Mouse (Mus musculus) intestine, embryonic 14.5 days (tissue): Measurements from ENCODE around the gene Stxbp6. TPM values are rescaled to one million over a fixed set of nuclear protein-coding genes. Genes with fewer than 3 reads are reported as not detected.

Experiments
- ATAC-seq: fragments of 200-750 bp; cut with Nextera tagmentation; replicated peaks from 2 replicates; pipeline ENCODE4 v1.8.0; 2017; ENCODE audit warnings: low read depth, moderate number of reproducible peaks, moderate TSS enrichment, moderate library complexity; ENCODE audit not compliant: low FRiP score, low TSS enrichment
- DNase-seq: peaks from one replicate; pipeline ENCODE4 v3.0.0-alpha.2; 2018; ENCODE audit warnings: low spot score
- H3K27ac ChIP-seq: fragments of 300-500 bp; sonication (generic); 2 replicates; pipeline ENCODE4 v1.5.1; 2014; ENCODE audit warnings: low read depth, mild to moderate bottlenecking, control low read depth
- H3K27me3 ChIP-seq: fragments of 300-500 bp; sonication (generic); replicated peaks from 2 replicates; pipeline ENCODE4 v1.6.1; 2014; ENCODE audit warnings: low read length, control low read depth; ENCODE audit not compliant: control insufficient read depth, insufficient read depth
- H3K36me3 ChIP-seq: fragments of 300-500 bp; sonication (generic); 2 replicates; pipeline ENCODE4 v1.6.1; 2014; ENCODE audit warnings: low read length, control low read depth; ENCODE audit not compliant: control insufficient read depth, insufficient read depth
- H3K4me1 ChIP-seq: fragments of 300-500 bp; sonication (generic); replicated peaks from 2 replicates; pipeline ENCODE4 v1.6.1; 2014; ENCODE audit warnings: low read length, control low read depth, mixed read lengths; ENCODE audit not compliant: control insufficient read depth, insufficient read depth
- H3K4me2 ChIP-seq: fragments of 300-500 bp; sonication (generic); 2 replicates; pipeline ENCODE4 v1.6.1; 2014; ENCODE audit warnings: low read length
- H3K4me3 ChIP-seq: fragments of 300-500 bp; sonication (generic); 2 replicates; pipeline ENCODE4 v1.5.1; 2014; ENCODE audit warnings: low read depth, low read length, control low read depth, mixed read lengths
- H3K9ac ChIP-seq: fragments of 300-500 bp; sonication (generic); 2 replicates; pipeline ENCODE4 v1.6.1; 2014; ENCODE audit warnings: mild to moderate bottlenecking, low read length
- H3K9me3 ChIP-seq: fragments of 300-500 bp; sonication (generic); 2 replicates; pipeline ENCODE4 v1.6.1; 2016; ENCODE audit warnings: low read length, control low read depth; ENCODE audit not compliant: control insufficient read depth
- WGBS: fragments of 180-500 bp; shearing (Covaris S2); extraction: QIAGEN DNeasy Blood & Tissue Kit; methylation state at CpG from one replicate; pipeline ENCODE4 v1.1.7; 2014; 5-methylcytosine and 5-hydroxymethylcytosine counted together
- polyA plus RNA-seq: library from polyadenylated mRNA; unstranded; fragments of >200 nt; fragmentation: Nextera tagmentation; extraction: Ambion mirVana; gene quantifications from 2 replicates; pipeline ENCODE4 v1.2.1, GENCODE M21; 2014

Gene Stxbp6
- polyA plus RNA-seq, 1 experiment from 2014 or later, result 12.9 TPM

DNA sequence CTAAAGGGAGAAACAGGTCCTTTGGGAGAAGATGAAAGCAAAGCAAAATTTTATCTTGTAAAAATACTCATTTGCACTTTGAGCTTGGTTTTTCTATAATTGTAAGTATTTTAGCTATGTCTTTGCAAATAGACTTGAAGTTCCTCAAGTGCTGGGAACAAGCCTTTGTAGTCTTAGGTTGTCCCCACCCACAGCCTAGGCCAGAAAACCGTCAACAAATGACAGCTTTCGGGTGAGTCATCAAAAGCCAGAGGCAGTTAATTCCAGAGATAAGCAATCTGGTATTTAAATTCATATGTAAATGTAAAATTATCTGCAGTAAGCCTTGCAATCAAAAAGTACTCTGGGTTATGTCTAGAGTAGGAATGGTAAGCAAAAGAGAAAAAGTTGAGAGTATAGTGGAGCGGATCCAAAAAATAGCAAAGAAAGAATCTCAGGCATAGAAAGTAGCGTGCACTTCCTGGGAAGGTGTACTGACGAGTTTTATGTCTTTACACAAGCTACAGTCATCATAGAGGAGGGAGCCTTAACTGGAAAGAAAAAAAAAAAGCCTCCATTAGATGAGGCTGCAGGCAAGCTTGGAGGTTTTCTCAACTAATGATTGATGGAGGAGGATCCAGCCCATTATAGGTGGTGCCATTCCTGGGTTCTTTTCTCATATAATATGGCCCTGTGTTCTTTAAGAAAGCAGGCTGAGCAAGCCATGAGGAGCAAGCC is 5.7 kb upstream of the Stxbp6 start:
- Histone ChIP-seq H3K36me3 (no peaks in the 10 kb centered on the region), H3K9me3 (no peaks in the 10 kb centered on the region), H3K4me3 (no peak overlapping the region), H3K9ac (no peak overlapping the region), H3K27me3 (no peaks in the 10 kb centered on the region), H3K27ac (peak overlapping the region; percentile 24; the same call in 1 of the 2 replicates), H3K4me1 (no peaks in the 10 kb centered on the region; the same call in 1 of the 2 replicates), H3K4me2 (no peak overlapping the region)
- 58% methylated on average over 5 of the region's 5 CpGs for WGBS
- no peak for DNase-seq
- peak; percentile 51; the same call in 1 of the 2 replicates for ATAC-seq

DNA sequence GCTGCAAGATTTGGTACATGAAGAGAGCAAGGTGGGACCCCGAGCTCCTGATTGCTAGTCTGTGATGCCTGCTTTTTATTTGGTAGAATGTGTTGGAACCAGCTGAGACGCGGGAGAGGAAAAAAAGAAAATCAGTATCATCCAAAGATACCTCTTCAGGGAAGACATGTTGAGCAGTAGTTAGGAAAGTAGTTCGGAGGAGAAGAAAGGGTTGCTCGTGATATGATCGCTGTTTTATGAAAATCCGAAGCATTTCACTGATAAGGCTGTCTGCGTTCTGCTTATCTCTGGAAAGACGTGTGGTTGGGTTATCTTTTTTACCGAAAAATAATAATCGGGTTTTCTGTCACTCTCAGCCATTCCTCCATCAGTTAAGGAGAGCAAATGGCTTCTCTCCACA is 1.1 kb upstream of the Stxbp6 start:
- Histone ChIP-seq H3K4me2 (peak overlapping the region; percentile 93), H3K4me1 (no peaks in the 10 kb centered on the region; the same call in 1 of the 2 replicates), H3K27ac (no peak overlapping the region), H3K27me3 (no peaks in the 10 kb centered on the region), H3K36me3 (no peaks in the 10 kb centered on the region), H3K9me3 (no peaks in the 10 kb centered on the region), H3K4me3 (no peak overlapping the region), H3K9ac (no peak overlapping the region)
- no peak for DNase-seq
- ATAC-seq, result no peak
- 66% methylated on average over 11 of the region's 11 CpGs for WGBS

- peak; percentile 89 for DNase-seq
- Histone ChIP-seq H3K4me3 (peak overlapping the region; percentile 72), H3K27ac (peak overlapping the region; percentile 77), H3K4me2 (peak overlapping the region; percentile 93), H3K9me3 (no peaks in the 10 kb centered on the region), H3K27me3 (no peaks in the 10 kb centered on the region), H3K9ac (peak overlapping the region; percentile 80), H3K4me1 (no peaks in the 10 kb centered on the region; the same call in 1 of the 2 replicates), H3K36me3 (no peaks in the 10 kb centered on the region)
- under 1% methylated on average over 60 of the region's 62 CpGs for WGBS
- ATAC-seq, result peak; percentile 79
Measured at GRCm38 (mm10) chr12:45074042-45074601, 387 bp downstream of the Stxbp6 start.

DNA sequence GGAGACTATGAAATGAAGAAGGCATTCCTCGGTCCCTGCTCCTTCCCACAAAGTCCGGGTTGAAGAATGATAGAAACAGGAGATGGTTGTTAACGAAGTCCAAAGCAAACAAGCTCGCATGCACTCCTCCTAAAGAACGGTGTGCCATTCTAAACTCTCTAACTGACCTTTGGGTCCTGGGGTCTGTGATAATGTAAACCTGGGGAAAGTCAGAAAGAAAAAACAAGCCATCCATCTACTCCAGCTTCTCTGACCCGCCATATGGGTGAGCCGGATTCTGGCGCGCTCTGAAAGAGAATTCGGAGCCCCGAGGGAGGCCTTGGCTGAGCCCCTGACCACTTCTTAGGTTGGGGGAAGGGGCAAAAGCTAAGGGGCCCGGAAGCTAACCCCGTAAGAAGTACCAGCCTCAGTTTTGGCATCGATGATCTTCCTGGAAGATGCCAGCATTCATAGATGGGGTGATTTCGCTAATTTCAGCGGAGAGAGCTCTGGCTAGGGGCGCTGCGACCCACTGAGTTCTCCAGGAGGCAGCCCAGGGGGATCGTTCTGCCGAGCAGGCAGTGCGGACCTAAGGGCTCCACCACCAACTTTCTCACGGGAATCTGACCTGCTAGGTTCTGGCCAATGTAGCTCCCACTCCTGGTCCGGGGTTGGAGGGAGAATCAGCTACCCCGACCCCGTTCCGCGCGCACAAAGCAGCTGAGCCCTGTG is 1.0 kb downstream of the Stxbp6 start:
- Histone ChIP-seq H3K9ac (peak overlapping the region; percentile 80), H3K36me3 (no peaks in the 10 kb centered on the region), H3K4me2 (peak overlapping the region; percentile 93), H3K27me3 (no peaks in the 10 kb centered on the region), H3K4me3 (peak overlapping the region; percentile 72), H3K27ac (peak overlapping the region; percentile 77), H3K9me3 (no peaks in the 10 kb centered on the region), H3K4me1 (no peaks in the 10 kb centered on the region; the same call in 1 of the 2 replicates)
- ATAC-seq (no peak), DNase-seq (peak; percentile 86)
- WGBS, result under 1% methylated on average over 28 of the region's 28 CpGs

DNA sequence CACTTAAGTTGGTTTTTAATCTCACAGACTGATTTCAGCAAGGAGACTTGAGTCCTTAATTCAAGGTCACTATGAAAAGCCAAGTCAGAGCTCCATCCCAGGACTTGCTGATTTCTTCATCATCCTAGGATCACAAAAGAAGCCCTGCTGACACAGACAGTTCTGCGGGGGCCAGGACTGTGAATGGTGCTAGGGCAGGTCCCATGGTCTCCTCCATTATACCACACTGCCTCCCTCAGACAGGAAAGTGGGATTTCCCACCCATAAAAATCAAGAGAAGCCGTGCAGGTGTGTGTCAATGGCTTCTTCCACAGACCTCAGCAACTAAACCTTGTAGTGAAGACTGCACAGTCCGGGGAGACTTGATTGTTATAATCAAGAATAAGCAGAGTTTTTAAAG is 2.3 kb downstream of the Stxbp6 start:
- DNase-seq (no peak), ATAC-seq (no peak)
- Histone ChIP-seq H3K4me2 (no peak overlapping the region), H3K36me3 (no peaks in the 10 kb centered on the region), H3K27ac (no peak overlapping the region), H3K9ac (no peak overlapping the region), H3K4me1 (peaks cover 7% of the 10 kb centered on the region), H3K27me3 (no peaks in the 10 kb centered on the region), H3K9me3 (no peaks in the 10 kb centered on the region), H3K4me3 (no peak overlapping the region)
- WGBS, result 54% methylated on average over 3 of the region's 3 CpGs

GRCm38 (mm10) chr12:45070186-45070585 is 4.3 kb downstream of the Stxbp6 start:
- WGBS, result 41% methylated on average over 9 of the region's 9 CpGs
- H3K9me3 ChIP-seq, result no peaks in the 10 kb centered on the region
- no peak overlapping the region for H3K27ac ChIP-seq
- H3K9ac ChIP-seq, result no peak overlapping the region
- ATAC-seq (peak; percentile 59), DNase-seq (peak; percentile 59)
- H3K36me3 ChIP-seq, result no peaks in the 10 kb centered on the region
- H3K27me3 ChIP-seq, result no peaks in the 10 kb centered on the region
- H3K4me2 ChIP-seq, result no peak overlapping the region
- H3K4me3 ChIP-seq, result no peak overlapping the region
- H3K4me1 ChIP-seq, result peaks cover 13% of the 10 kb centered on the region

DNA sequence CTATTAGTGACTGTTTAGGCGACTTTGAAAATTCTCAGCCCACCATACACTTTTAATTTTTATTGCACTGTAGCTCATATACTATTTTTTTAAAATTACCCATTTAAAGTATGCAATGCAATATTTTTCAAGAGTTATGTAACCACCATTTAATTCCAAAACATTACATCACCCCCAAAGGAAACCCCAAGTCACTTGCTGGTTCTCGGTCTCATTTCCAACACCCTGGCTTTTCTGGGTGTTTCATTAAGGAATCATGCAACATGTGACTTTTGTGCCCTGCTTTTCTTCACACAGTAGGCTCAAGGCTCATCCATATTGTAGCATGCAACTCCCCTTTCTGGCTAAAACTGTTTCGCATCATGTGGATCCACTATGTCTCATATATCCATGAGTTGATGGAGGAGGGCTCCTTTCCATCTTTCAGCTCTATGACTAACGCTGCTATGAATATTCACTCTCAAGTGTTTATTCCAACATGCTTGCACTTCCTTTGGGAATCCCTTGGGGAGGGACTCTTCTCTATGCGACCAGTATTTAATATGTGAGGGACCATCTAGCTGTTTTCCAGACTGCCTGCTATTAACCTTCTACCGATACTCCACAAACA is 6.3 kb downstream of the Stxbp6 start:
- H3K36me3 ChIP-seq, result no peaks in the 10 kb centered on the region
- H3K4me3 ChIP-seq, result no peak overlapping the region
- H3K4me2 ChIP-seq, result no peak overlapping the region
- WGBS, result 69% methylated on average over 6 of the region's 6 CpGs
- H3K9me3 ChIP-seq, result no peaks in the 10 kb centered on the region
- H3K27me3 ChIP-seq, result no peaks in the 10 kb centered on the region
- H3K4me1 ChIP-seq, result peaks cover 13% of the 10 kb centered on the region
- H3K9ac ChIP-seq, result no peak overlapping the region
- no peak overlapping the region for H3K27ac ChIP-seq
- no peak for DNase-seq
- no peak for ATAC-seq

DNA sequence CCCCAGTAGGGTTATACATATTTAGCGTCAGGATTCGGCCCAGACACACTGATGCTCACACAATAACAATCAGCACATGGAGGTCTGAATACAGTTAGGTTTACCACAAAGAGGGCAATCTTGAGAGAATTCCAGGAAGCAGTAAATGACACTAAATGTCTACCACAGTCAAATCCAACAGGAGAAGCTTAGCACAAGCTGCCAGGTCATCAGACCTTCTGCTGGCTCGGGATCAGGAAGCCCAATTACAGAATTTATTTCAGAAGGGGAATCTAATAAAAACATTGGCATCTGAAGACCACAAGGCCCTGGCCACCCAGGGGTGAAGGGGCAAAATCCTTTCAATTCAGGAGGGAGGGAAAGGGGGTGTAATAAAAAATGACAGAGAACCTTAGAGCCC is 6.8 kb downstream of the Stxbp6 start:
- Histone ChIP-seq H3K27me3 (no peaks in the 10 kb centered on the region), H3K9me3 (no peaks in the 10 kb centered on the region), H3K36me3 (no peaks in the 10 kb centered on the region), H3K4me1 (peaks cover 13% of the 10 kb centered on the region), H3K27ac (0 out of 2 replicates have a peak overlapping the region, but pooled peaks have one; percentile 23), H3K9ac (0 out of 2 replicates have a peak overlapping the region, but pooled peaks have one; percentile 10), H3K4me2 (peak overlapping the region; percentile 25), H3K4me3 (no peak overlapping the region)
- WGBS, result 14% methylated on average over 3 of the region's 3 CpGs
- DNase-seq (no peak), ATAC-seq (no peak)
